Mouse (Mus musculus) MEL (cell line): ENCODE data around the gene Prpsap1.

ENCODE experiments used
- CTCF ChIP-seq, 3 experiments: IDR thresholded peaks in 2 of 3; conservative IDR thresholded peaks in 1 of 3; 2 replicates each; pipeline ENCODE4 v1.5.1; 2011 to 2012; ENCODE audit warnings: low read length in 3 of 3, low read depth in 2 of 3, mild to moderate bottlenecking in 2 of 3, improper control_type of control experiment in 1 of 3, inconsistent platforms in 1 of 3, mixed read lengths in 1 of 3, moderate library complexity in 1 of 3; ENCODE audit not compliant: control insufficient read depth in 1 of 3, insufficient read depth in 1 of 3, poor library complexity in 1 of 3, severe bottlenecking in 1 of 3
- E2F4 ChIP-seq: IDR thresholded peaks from 2 replicates; pipeline ENCODE4 v1.6.1; 2011; ENCODE audit warnings: low read depth, low read length, improper control_type of control experiment, borderline replicate concordance
- ELF1 ChIP-seq: IDR thresholded peaks from 2 replicates; pipeline ENCODE4 v1.6.1; 2014; ENCODE audit warnings: low read depth, mild to moderate bottlenecking, inconsistent platforms, low read length, improper control_type of control experiment, moderate library complexity
- EP300 ChIP-seq, 2 experiments: IDR thresholded peaks; 2 replicates each; pipeline ENCODE4 v1.6.1; 2011; ENCODE audit warnings: improper control_type of control experiment in 2 of 2, low read length in 2 of 2, low read depth in 1 of 2, mild to moderate bottlenecking in 1 of 2
- JUND ChIP-seq: IDR thresholded peaks from 2 replicates; pipeline ENCODE4 v1.6.1; 2011; ENCODE audit warnings: low read depth, mild to moderate bottlenecking, improper control_type of control experiment, low read length
- MAFK ChIP-seq: IDR thresholded peaks from 2 replicates; pipeline ENCODE4 v1.6.1; 2011; ENCODE audit warnings: low read depth, mild to moderate bottlenecking, low read length, improper control_type of control experiment, borderline replicate concordance
- MAX ChIP-seq: IDR thresholded peaks from 2 replicates; pipeline ENCODE4 v1.6.1; 2011; ENCODE audit warnings: low read length, improper control_type of control experiment
- MAZ ChIP-seq: IDR thresholded peaks from 2 replicates; pipeline ENCODE4 v1.6.1; 2012; ENCODE audit warnings: low read depth, mild to moderate bottlenecking, inconsistent platforms, low read length, improper control_type of control experiment
- POLR2A ChIP-seq, 2 experiments: IDR thresholded peaks; 2 replicates each; pipeline ENCODE4 v1.6.1; 2011 to 2012; ENCODE audit warnings: low read length in 2 of 2, mild to moderate bottlenecking in 2 of 2, control low read depth in 1 of 2, improper control_type of control experiment in 1 of 2, low read depth in 1 of 2, moderate library complexity in 1 of 2; ENCODE audit not compliant: control insufficient read depth in 1 of 2, insufficient read depth in 1 of 2, poor library complexity in 1 of 2

GRCm38 (mm10) chr11:116423214-116423613, 70.8 kb downstream of the Prpsap1 start:
- TF ChIP-seq POLR2A (IDR thresholded peaks at IDR 0.05; ENCODE audit: control insufficient read depth in 1 of 2, insufficient read depth in 1 of 2, low read depth in 1 of 2, low read length in 2 of 2, poor library complexity in 1 of 2) (no peak), ELF1 (no peak), JUND (no peak), CTCF (IDR thresholded peaks at IDR 0.05 in 2 of 3, conservative IDR thresholded peaks at IDR 0.05 in 1 of 3; ENCODE audit: control insufficient read depth in 1 of 3, insufficient read depth in 1 of 3, low read depth in 2 of 3, low read length in 3 of 3, poor library complexity in 1 of 3, severe bottlenecking in 1 of 3) (no peak), EP300 (IDR thresholded peaks at IDR 0.05; ENCODE audit: low read depth in 1 of 2, low read length in 2 of 2) (no peak), MAFK (no peak), MAZ (no peak), MAX (no peak), E2F4 (no peak)
